Mouse (Mus musculus) R1 (cell line): ENCODE results near the gene Cep131.

Experiments used
- DNase-seq: peaks from one replicate; pipeline ENCODE4 v3.0.0-alpha.2; 2018; ENCODE audit warnings: low read depth, low spot score

The Cep131 gene

GRCm38 (mm10) chr11:120086702-120087152 lies at the start of gene Cep131:
TSS of gene Cep131 (minus strand) at chr11:120086827.
- peak; percentile 98 for DNase-seq

GRCm38 (mm10) chr11:120136195-120136594 lies 49.6 kb upstream of the Cep131 start:
- no peak for DNase-seq

- no peak for DNase-seq
Observed at GRCm38 (mm10) chr11:120134847-120135530, 48.4 kb upstream of the Cep131 start.

GRCm38 (mm10) chr11:120134148-120134547 lies 47.5 kb upstream of the Cep131 start:
- DNase-seq = no peak

GRCm38 (mm10) chr11:120129281-120129680 lies 42.7 kb upstream of the Cep131 start:
- DNase-seq = no peak

GRCm38 (mm10) chr11:120126845-120127244 lies 40.2 kb upstream of the Cep131 start:
- DNase-seq = peak; percentile 78

GRCm38 (mm10) chr11:120122126-120122525 lies 35.5 kb upstream of the Cep131 start:
- no peak for DNase-seq

GRCm38 (mm10) chr11:120120642-120121420 lies 34.2 kb upstream of the Cep131 start:
- peak; percentile 76 for DNase-seq

GRCm38 (mm10) chr11:120119936-120120541 lies 33.4 kb upstream of the Cep131 start:
- no peak for DNase-seq

- DNase-seq = no peak
Observed at GRCm38 (mm10) chr11:120119108-120119507, 32.5 kb upstream of the Cep131 start.

- no peak for DNase-seq
Observed at GRCm38 (mm10) chr11:120117626-120118025, 31.0 kb upstream of the Cep131 start.

GRCm38 (mm10) chr11:120114488-120115215 lies 28.0 kb upstream of the Cep131 start:
- DNase-seq = peak; percentile 47

GRCm38 (mm10) chr11:120112136-120112535 lies 25.5 kb upstream of the Cep131 start:
- DNase-seq = no peak

- peak; percentile 71 for DNase-seq
Observed at GRCm38 (mm10) chr11:120111033-120111432, 24.4 kb upstream of the Cep131 start.

- peak; percentile 75 for DNase-seq
Observed at GRCm38 (mm10) chr11:120110554-120110953, 23.9 kb upstream of the Cep131 start.

GRCm38 (mm10) chr11:120109558-120110210 lies 23.1 kb upstream of the Cep131 start:
- DNase-seq = no peak

GRCm38 (mm10) chr11:120107796-120108195 lies 21.2 kb upstream of the Cep131 start:
- DNase-seq = no peak

GRCm38 (mm10) chr11:120107026-120107425 lies 20.4 kb upstream of the Cep131 start:
- no peak for DNase-seq

- DNase-seq = no peak
Observed at GRCm38 (mm10) chr11:120103431-120103997, 16.9 kb upstream of the Cep131 start.

GRCm38 (mm10) chr11:120101036-120101435 lies 14.4 kb upstream of the Cep131 start:
- DNase-seq = peak; percentile 92
